Mouse (Mus musculus): ENCODE results near the gene Papolg.
"Not testable (repeated sequence)": the region's sequence is repeated elsewhere in the genome, so short reads cannot be mapped to it uniquely, and the experiment has no call there.

The Papolg gene

GRCm38 (mm10) chr11:23895060-23895426 lies at the start of gene Papolg:
Gene Papolg, minus strand, starts transcription at chr11:23895253.
- peak; percentile 89 for DNase-seq (ENCODE audit: low spot score)

DNA sequence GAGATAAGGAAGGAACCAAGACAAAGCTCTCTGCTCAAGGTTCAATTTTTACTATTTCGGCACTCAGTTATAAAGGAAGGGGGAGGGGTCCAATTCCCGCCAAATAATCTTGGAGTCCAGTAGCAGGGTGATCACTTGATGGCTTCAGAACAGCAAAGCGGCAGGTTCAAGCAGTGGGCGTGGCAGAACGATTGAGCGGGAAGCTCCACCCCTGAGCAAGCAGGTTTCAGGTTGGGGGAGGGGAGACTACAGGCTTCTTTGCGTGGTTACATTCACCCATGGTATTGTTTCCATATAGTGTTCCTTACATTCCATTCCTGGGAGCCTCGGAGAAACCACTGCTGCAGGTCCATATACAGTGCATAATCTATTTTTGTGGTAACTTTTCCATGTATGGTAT lies 33.1 kb upstream of the Papolg start:
- not testable (repeated sequence) for DNase-seq (ENCODE audit: low spot score)

DNA sequence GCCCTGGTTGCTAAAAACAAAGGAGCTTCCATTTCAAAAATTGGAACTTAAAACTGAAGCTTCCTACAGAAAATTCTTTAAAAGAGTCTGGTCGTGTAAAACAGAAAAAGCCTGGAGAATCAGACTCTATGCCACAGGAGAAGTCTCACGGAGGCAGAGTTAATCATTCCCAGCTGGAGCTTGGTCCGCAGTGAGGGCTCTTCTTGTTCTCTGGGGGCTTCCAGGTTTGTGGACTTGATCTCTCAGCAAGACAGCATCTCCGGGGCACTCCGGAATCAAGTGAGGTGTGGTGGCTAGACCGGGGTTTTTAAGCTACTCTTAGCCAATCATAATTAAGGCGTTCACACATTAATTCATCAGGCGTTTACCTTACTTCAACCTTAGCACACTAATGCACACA lies 32.6 kb upstream of the Papolg start:
- no peak for DNase-seq (ENCODE audit: low spot score)

GRCm38 (mm10) chr11:23913824-23914223 lies 18.8 kb upstream of the Papolg start:
- DNase-seq (ENCODE audit: low spot score): peak; percentile 75

DNA sequence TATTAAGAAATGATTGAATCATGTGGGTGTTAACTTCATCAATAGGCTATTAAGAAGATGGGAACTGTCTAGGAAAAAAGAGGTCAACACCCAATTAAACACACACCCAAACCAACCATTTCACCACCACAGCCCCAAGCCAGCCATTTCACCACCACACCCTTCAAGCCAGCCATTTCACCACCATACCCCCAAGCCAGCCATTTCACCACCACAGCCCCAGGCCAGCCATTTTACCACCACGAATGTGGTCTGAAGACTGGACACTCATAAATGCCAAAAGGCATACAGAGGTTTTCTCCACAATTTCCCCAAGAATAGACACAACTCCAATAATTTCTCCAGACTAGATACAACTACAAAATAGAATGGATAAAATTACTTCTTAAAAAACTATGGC lies 8.9 kb upstream of the Papolg start:
- DNase-seq (ENCODE audit: low spot score): no peak

DNA sequence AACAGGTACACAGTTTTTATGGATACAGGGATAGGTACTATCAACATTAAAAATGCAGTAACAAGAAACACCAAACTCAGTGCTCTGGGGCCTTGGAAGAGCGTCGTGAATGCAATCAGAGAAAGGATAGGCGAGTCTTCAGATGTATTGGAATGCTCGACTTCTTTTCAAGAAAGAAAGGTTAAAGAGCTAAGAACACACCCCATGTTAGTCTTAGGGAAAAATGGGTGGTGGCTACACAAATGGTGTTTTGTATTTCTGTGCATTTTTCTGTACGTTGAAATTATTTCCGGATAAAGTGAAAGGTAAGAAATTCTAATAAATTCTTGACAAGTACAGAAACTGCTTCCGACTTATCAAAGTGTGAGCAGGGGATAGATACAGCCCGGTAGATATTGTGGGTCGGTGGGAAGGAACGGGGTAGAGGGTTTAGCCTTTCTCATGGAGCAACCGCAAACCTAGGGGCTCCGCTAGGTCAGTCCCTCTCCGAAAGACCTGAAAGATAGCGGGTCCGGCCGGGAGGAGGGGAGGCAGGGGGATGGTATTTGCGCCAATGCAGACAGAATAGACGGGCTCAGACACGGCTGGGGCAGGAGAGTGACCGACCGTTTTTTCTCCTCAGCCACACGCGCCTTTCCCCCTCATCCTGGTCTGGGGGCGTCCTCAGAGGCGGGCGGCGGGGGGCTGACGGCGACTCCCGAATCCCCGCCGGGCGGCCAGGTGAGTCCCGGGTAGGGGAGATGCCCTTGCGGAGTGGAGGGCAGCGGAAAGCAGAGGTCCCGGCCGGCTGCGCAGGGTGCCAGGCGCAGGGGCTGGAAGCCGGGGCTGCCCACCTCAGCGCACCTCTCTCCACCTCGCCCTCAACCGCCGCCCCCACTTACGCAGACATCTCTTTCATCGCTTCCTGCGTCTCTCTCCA lies 653 bp downstream of the Papolg start:
- DNase-seq (ENCODE audit: low spot score): peak; percentile 7

GRCm38 (mm10) chr11:23893556-23893955 lies 1.5 kb downstream of the Papolg start:
- DNase-seq (ENCODE audit: low spot score): no peak

GRCm38 (mm10) chr11:23864326-23864725 lies 30.7 kb downstream of the Papolg start:
- no peak for DNase-seq (ENCODE audit: low spot score)

- DNase-seq (ENCODE audit: low spot score): no peak
Observed at GRCm38 (mm10) chr11:23856723-23857112, 38.3 kb downstream of the Papolg start.

DNA sequence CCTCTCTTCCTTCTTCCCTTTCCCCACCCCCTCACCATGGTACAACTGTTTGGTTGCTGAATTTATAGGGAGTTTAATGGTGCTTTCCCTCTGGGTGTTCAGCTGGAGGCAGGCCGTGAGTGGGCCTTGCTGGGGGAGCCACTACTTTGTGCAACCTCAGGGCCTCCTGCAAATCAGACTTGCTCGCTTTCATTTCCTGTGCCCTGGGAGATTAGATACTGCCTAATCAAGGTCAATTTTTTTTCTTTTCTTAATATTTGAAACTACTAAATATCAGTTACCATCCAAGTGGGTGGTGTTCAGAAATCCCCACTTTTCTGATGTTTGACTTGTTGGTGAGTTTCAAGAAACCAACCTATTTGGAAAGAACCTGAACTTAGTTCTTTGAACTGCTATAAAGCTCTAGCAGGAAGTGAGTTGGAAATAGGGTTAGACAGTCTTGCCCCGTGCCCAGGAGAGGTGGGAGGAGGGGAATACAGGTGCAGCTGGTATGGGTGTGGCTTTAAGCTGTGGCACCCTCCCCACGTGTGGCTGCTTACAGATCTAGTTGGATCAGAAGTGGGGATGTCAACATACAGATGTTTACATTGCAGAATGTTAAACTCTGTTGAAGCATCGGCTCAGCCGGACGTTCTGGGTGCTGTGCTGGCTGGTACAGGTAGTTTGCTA lies 38.9 kb downstream of the Papolg start:
- no peak for DNase-seq (ENCODE audit: low spot score)

GRCm38 (mm10) chr11:23855182-23855802 lies 39.8 kb downstream of the Papolg start:
- peak; percentile 72 for DNase-seq (ENCODE audit: low spot score)

DNA sequence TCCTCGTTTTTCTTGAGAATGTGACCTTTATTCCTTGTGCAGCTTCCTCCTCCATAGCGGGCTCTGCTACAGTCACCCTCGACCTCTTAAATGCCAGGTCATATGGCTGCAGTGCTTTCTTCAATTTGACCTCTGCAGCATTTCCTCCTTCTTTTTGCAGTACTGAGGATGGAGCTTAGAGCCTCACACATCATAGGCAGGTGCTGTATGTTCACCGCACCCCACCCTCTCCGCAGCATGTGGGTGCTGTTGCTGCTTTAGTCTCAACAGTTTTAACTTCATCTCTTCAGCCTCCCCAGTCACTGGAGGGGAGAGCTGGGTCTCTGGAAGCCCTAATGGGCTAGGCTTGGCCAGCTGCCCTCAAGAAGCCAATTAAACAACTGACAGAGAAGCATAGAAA lies 41.7 kb downstream of the Papolg start:
- no peak for DNase-seq (ENCODE audit: low spot score)

DNA sequence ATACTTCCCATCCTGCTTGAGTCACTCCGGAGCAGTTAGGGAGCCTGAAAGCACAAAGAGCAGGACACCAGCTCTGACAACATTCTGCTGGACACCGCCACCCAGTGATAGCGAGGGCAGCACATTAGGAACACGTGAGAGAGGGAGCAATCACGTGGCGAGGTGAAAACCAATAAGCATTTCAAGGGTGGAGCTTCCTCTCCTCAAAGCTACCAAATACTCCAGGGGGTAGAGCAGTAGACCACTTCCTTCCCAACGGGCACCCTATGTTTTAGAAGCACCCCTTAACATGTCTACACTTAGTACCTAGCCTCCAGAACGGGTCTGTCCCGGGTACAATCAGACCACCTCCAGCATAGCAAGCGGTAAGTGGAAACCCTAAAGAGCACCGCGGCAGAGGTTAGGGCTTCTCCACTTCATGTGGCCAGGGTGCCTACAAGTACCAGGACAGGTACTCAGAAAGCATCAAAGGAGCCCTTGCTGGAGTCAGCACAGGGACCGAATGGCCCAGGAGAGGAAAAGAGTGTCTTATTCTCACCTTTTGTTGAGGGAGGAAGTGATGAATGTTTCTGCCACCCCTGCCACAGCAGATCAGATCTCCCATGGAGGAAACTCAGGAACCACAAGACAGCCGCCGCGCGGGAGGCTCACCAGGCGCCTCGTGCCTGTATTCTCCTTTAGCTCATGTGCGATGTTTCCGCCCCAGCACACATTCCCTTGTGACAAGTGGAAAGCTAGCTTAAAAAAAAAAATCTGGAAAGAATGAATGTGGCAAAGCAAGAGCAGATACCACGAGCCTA lies 48.8 kb downstream of the Papolg start:
- no peak for DNase-seq (ENCODE audit: low spot score)

DNA sequence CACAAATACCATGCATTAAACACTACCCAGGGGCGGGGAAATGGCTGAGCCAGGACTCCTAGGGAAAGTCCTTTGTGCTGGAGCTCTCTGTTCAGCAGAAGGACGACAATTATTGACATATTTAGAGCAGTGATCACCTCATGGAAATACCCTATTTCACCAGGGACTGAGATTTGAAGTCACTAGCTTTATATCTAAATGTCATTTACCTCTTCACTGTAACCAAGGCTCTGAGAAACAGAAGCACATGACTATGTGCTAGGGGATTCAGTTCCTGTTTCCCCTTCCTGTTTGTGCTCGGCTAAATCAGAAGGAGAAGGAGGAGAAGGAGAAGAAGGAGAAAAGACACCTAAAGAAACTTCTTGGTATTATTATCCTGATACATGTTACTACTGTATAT lies 71.8 kb downstream of the Papolg start:
- DNase-seq (ENCODE audit: low spot score): no peak

GRCm38 (mm10) chr11:23821652-23822051 lies 73.4 kb downstream of the Papolg start:
- DNase-seq (ENCODE audit: low spot score): no peak

DNA sequence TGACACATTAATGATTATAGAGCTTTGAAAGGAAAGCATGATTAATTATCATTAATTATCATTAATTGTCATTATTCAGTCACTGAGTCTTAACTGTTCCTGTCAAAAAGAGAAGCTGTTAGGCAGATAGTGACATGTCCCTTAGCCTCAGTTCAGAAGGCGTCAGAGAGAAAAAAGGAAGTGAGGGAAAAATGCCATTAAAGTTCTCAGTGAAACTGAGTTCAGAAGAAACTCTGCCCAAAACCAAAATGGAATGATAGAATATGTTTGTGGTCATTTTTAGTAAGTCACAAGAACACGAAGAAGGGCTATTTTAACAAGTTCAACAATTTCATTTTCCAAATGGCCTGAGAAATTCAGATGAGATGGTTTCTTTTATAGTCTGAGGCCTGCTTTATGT lies 74.1 kb downstream of the Papolg start:
- DNase-seq (ENCODE audit: low spot score): no peak

DNA sequence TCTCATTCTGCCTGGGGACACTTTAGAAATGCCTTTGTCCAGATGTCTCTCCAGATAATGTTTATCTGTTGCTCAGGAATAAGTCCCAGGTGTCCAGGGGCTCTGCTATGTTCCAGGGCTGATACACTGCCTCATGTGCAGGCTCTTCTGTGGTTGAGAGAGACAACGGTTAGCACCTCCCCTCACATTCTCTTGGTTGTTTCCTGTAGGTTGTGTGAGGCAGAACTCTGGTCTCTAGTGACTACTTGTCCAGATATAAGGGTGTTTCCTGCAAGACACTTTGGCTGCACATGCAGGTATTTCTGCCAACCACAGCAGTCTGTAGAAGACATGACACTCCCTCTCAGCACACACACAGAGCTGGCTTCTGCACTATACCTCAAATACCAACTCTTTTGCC lies 76.3 kb downstream of the Papolg start:
- no peak for DNase-seq (ENCODE audit: low spot score)
